Mouse (Mus musculus) lung, embryonic 16.5 days (tissue): ENCODE results near the gene Tmem156. TPM values are rescaled to one million over a fixed set of nuclear protein-coding genes. Genes with fewer than 3 reads are reported as not detected.

ENCODE experiments used
- ATAC-seq: fragments of 200-750 bp; cut with Nextera tagmentation; 2 replicates; pipeline ENCODE4 v1.8.0; 2017; ENCODE audit warnings: low read depth, mild to moderate bottlenecking, moderate library complexity
- H3K27ac ChIP-seq: fragments of 300-500 bp; sonication (generic); 2 replicates; pipeline ENCODE4 v1.5.1; 2014; ENCODE audit warnings: mild to moderate bottlenecking, control low read depth, low read length
- H3K27me3 ChIP-seq: fragments of 300-500 bp; sonication (generic); 2 replicates; pipeline ENCODE4 v1.6.1; 2014; ENCODE audit warnings: low read depth, low read length, mixed read lengths; ENCODE audit not compliant: control insufficient read depth, insufficient read depth
- H3K36me3 ChIP-seq: fragments of 300-500 bp; sonication (generic); 2 replicates; pipeline ENCODE4 v1.6.1; 2014; ENCODE audit warnings: low read length; ENCODE audit not compliant: control insufficient read depth, insufficient read depth
- H3K4me1 ChIP-seq: fragments of 300-500 bp; sonication (generic); replicated peaks from 2 replicates; pipeline ENCODE4 v1.6.1; 2014; ENCODE audit warnings: low read length, mixed read lengths; ENCODE audit not compliant: control insufficient read depth, insufficient read depth
- H3K4me2 ChIP-seq: fragments of 300-500 bp; sonication (generic); 2 replicates; pipeline ENCODE4 v1.6.1; 2014; ENCODE audit warnings: low read depth, low read length, control low read depth
- H3K4me3 ChIP-seq: fragments of 300-500 bp; sonication (generic); 2 replicates; pipeline ENCODE4 v1.5.1; 2014; ENCODE audit warnings: mild to moderate bottlenecking, low read length, control low read depth
- H3K9ac ChIP-seq: fragments of 300-500 bp; sonication (generic); 2 replicates; pipeline ENCODE4 v1.6.1; 2014; ENCODE audit warnings: low read length, control low read depth
- H3K9me3 ChIP-seq: fragments of 300-500 bp; sonication (generic); 2 replicates; pipeline ENCODE4 v1.6.1; 2016; ENCODE audit warnings: low read length; ENCODE audit not compliant: control insufficient read depth
- WGBS: fragments of 180-500 bp; shearing (Covaris S2); extraction: QIAGEN DNeasy Blood & Tissue Kit; methylation state at CpG from one replicate; pipeline ENCODE4 v1.1.7; 2014; 5-methylcytosine and 5-hydroxymethylcytosine counted together
- polyA plus RNA-seq: library from polyadenylated mRNA; unstranded; fragments of >200 nt; fragmentation: Nextera tagmentation; extraction: Ambion mirVana; gene quantifications from 2 replicates; pipeline ENCODE4 v1.2.1, GENCODE M21; 2015

Tmem156 gene
- polyA plus RNA-seq, 1 experiment from 2014 or later = 0.77 TPM

DNA sequence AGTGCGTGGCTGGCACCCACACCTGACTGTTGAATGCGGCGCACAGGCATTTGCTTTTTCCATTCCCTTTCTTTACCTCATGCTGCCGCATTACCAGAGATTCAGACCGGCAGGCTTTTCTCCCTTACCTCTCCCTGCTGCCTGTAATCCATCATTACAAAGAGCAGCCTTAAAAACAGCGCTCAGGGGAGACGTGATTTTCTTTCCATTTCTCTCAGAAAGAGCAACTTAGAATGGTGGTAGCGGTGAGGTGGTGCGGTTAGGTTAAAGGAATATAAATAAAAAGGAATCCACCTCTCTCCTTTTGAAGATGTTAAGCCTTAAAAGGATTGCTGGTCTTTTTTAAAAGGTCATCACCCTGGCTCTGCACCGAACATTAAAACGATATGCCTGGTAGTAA is 22.1 kb downstream of the Tmem156 start:
- Histone ChIP-seq H3K27me3 (no peaks in the 10 kb centered on the region), H3K4me2 (no peak overlapping the region), H3K9ac (no peak overlapping the region), H3K27ac (no peak overlapping the region), H3K9me3 (no peaks in the 10 kb centered on the region), H3K36me3 (no peaks in the 10 kb centered on the region), H3K4me3 (no peak overlapping the region), H3K4me1 (no peaks in the 10 kb centered on the region)
- ATAC-seq = no peak
- 72% methylated on average over 11 of the region's 11 CpGs for WGBS

DNA sequence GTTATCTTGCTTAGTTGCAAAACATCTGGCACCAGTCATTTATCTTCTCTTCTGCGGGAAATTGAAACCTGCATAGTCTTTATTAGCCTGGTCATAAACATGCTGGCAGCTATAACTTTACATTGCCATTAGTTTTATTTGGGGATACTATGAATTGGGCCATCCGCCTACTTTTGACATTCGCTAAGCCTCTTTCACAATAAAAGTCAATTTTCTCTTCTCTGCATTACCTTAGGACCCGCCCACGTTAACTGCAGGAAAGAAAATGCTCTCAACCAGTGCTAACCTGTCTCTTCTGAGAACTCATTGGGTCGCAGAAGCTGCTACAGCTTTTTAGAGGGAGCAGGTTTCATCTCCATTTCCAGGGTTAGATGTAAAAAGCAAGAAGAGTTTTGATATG is 23.8 kb downstream of the Tmem156 start:
- no peak for ATAC-seq
- Histone ChIP-seq H3K9ac (no peak overlapping the region), H3K9me3 (no peaks in the 10 kb centered on the region), H3K4me1 (no peaks in the 10 kb centered on the region), H3K27me3 (no peaks in the 10 kb centered on the region), H3K4me3 (no peak overlapping the region), H3K36me3 (no peaks in the 10 kb centered on the region), H3K4me2 (no peak overlapping the region), H3K27ac (no peak overlapping the region)
- 80% methylated on average over 6 of the region's 6 CpGs for WGBS

DNA sequence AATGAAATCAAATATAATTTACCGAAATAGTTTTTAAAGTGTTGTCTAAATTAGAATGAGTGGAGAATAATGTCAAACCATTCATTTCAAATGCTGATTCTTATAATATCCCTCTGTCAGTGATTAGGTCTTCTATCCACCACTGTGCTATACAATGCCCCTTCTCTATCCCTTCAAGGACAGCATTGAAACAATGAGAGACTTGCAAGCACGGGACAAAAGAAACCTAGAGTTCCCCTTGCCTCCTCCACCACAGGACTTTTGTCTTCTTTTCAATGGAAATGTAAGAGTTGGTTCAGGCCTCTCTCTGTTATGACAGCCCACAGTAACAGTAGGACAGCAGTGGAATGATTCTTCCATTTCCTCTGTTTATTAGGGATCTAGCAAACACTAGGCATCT is 28.7 kb downstream of the Tmem156 start:
- H3K4me3 ChIP-seq = no peak overlapping the region
- no peaks in the 10 kb centered on the region for H3K36me3 ChIP-seq
- WGBS = 86% methylated on average over 2 of the region's 2 CpGs
- no peak overlapping the region for H3K9ac ChIP-seq
- no peak overlapping the region for H3K4me2 ChIP-seq
- no peak for ATAC-seq
- no peaks in the 10 kb centered on the region for H3K27me3 ChIP-seq
- no peaks in the 10 kb centered on the region for H3K4me1 ChIP-seq
- H3K9me3 ChIP-seq = no peaks in the 10 kb centered on the region
- H3K27ac ChIP-seq = no peak overlapping the region

DNA sequence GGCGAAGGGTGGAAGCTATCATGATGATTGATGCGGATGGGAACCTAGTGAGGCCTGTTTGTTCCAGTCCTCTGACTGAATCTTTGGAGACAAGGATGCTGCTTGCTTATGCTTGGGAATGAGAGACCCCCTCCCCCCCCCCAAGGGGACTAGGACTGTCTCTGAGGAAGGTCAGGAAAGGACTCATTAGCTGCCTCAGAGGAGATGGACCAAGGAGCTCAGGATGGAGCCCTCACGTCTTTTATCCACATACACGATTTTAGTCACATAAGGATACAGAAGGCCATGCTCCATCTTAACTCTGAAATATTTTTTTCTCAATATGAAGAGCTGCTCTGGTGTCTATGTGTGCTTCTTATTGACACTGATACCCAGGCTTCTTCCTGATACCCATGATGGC is 29.7 kb downstream of the Tmem156 start:
- Histone ChIP-seq H3K36me3 (no peaks in the 10 kb centered on the region), H3K9me3 (no peaks in the 10 kb centered on the region), H3K4me1 (no peaks in the 10 kb centered on the region), H3K4me2 (no peak overlapping the region), H3K27ac (no peak overlapping the region), H3K27me3 (no peaks in the 10 kb centered on the region), H3K4me3 (no peak overlapping the region), H3K9ac (no peak overlapping the region)
- 85% methylated on average over 4 of the region's 4 CpGs for WGBS
- no peak for ATAC-seq

DNA sequence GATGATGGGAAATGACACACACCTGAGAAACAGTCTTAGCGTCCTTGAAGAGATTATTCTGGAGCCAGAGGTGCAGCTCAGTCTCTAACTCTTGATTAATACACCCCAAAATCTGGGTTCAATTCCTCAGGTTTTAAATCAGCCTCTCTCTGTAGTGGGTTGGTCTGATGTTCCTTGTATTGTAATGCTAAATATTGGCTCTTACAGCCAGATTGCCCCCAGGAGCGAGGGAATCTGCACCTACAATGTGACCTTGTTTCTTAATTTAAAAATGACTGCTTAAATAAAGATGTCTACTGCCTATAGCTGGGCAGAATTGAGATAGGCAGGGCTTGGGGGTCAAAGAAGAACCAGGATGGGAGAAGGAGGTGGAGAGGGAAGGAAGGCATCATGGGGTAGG is 32.1 kb downstream of the Tmem156 start:
- 77% methylated on average over 2 of the region's 2 CpGs for WGBS
- Histone ChIP-seq H3K4me3 (no peak overlapping the region), H3K4me1 (no peaks in the 10 kb centered on the region; the same call in 1 of the 2 replicates), H3K36me3 (no peaks in the 10 kb centered on the region), H3K9ac (no peak overlapping the region), H3K4me2 (no peak overlapping the region), H3K27ac (no peak overlapping the region), H3K9me3 (no peaks in the 10 kb centered on the region), H3K27me3 (no peaks in the 10 kb centered on the region)
- no peak for ATAC-seq

DNA sequence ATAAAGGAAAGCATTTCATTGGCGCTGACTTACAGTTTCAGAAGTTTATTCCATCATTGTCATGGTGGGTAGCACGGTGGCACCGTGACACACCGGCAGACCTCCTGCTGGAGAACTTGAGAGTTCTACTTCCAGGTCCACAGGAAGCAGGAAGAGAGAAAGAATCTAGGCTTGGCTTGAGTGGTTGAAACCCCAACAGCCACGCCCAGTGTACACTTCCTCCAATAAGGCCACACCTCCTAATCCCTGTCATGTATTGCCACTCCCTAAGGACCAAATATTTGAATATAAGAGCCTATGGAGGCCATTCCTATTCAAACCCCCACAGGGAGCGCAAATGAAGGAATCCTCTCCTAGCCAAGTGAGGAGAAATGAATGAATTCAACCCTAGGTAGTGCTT is 34.3 kb downstream of the Tmem156 start:
- Histone ChIP-seq H3K9me3 (no peaks in the 10 kb centered on the region), H3K27me3 (no peaks in the 10 kb centered on the region), H3K9ac (no peak overlapping the region), H3K27ac (no peak overlapping the region), H3K4me1 (no peaks in the 10 kb centered on the region; the same call in 1 of the 2 replicates), H3K4me3 (no peak overlapping the region), H3K36me3 (no peaks in the 10 kb centered on the region), H3K4me2 (no peak overlapping the region)
- WGBS = 91% methylated on average over 6 of the region's 6 CpGs
- no peak; the same call in 1 of the 2 replicates for ATAC-seq

DNA sequence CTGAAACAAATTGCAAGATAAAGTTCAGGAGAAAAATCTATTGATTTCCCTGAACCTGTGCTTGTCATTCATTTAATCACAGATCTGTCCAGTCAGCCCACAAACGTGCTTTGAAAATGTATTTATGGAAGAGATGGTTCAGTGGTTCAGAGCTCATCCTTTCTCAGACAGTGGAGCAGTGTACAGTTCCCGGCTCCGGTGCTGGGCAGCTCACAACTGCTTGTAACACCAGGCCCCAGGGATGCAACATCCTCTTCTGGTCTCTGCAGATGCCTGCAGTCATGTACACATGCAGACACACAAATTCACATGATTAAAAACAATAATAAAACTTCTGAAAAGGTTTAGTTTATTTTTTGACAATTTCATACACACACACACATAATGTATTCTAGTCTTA is 40.4 kb downstream of the Tmem156 start:
- Histone ChIP-seq H3K9me3 (no peaks in the 10 kb centered on the region), H3K27ac (no peak overlapping the region), H3K4me2 (no peak overlapping the region), H3K9ac (no peak overlapping the region), H3K4me1 (no peaks in the 10 kb centered on the region; the same call in 1 of the 2 replicates), H3K36me3 (no peaks in the 10 kb centered on the region), H3K4me3 (no peak overlapping the region), H3K27me3 (no peaks in the 10 kb centered on the region)
- 72% methylated on average over 3 of the region's 3 CpGs for WGBS
- ATAC-seq = no peak

DNA sequence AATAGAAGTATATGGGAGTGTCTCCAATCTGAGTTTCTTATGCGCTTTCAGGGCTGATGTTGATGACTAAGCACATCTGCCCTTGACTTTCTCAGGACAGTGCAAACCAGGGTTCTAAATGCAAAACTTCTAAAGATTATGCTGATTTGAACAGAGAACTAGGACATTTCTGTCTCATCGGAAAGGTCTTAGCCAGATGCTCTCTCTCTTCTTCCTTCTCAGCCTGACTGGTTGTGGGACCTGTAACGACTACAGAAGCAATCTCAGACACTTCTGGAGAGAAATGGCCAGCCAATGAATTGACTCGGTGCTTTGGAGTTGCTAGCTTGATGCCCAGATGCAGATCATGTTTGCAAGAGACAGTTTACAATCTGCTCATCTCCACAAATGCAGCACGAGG is 42.1 kb downstream of the Tmem156 start:
- no peaks in the 10 kb centered on the region for H3K4me1 ChIP-seq
- no peak overlapping the region for H3K27ac ChIP-seq
- ATAC-seq = no peak
- H3K36me3 ChIP-seq = no peaks in the 10 kb centered on the region
- WGBS = 84% methylated on average over 5 of the region's 5 CpGs
- no peaks in the 10 kb centered on the region for H3K27me3 ChIP-seq
- no peaks in the 10 kb centered on the region for H3K9me3 ChIP-seq
- no peak overlapping the region for H3K4me2 ChIP-seq
- H3K9ac ChIP-seq = no peak overlapping the region
- no peak overlapping the region for H3K4me3 ChIP-seq

DNA sequence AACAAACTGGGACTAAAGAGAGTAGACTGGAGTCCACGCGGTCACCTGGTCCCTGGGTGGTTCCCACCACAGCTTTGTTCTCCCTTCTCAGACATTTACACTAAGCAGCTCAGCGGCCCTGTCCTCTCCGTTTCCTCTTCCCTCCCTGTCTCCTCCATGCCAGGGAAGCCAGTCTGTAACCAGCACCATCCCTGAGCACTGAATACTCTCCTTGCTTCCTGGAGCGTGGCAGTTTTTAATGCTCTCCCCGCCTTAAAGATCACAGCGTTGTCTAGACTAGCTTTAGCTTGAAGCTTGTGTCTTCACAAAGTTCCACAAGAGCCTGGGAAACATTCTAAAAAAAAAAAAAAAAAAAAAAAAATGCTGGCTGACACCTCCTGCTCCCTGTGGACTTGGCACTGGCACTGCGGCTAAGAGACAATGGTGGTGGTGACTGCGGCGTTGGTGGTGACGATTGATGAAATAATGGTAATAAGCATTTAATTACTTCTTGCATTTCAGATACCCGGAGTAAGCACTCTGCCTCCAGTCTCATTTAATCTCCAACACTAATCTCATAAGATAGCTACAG is 44.6 kb downstream of the Tmem156 start:
- Histone ChIP-seq H3K4me1 (no peaks in the 10 kb centered on the region), H3K27me3 (no peaks in the 10 kb centered on the region), H3K9me3 (no peaks in the 10 kb centered on the region), H3K27ac (no peak overlapping the region), H3K9ac (no peak overlapping the region), H3K36me3 (no peaks in the 10 kb centered on the region), H3K4me3 (no peak overlapping the region), H3K4me2 (no peak overlapping the region)
- ATAC-seq = no peak
- WGBS = 70% methylated on average over 12 of the region's 12 CpGs
